Mouse (Mus musculus): ENCODE measurements around the gene Hyal2. TPM values are rescaled to one million over a fixed set of nuclear protein-coding genes. Genes with fewer than 3 reads are reported as not detected.

Hyal2 gene
- total RNA-seq, 2 experiments from 2014 or later = 19.8 to 21.0 TPM

GRCm38 (mm10) chr9:107608741-107609432 is 41.1 kb downstream of the Hyal2 start, which contains the start of gene Sema3b:
Sema3b (minus strand) TSS chr9:107609229.
- DNase-seq (ENCODE audit: low spot score in 2 of 2) = no peak

GRCm38 (mm10) chr9:107609433-107609830 is 41.7 kb downstream of the Hyal2 start:
- DNase-seq (ENCODE audit: low spot score in 2 of 2) = no peak

- no peak for DNase-seq (ENCODE audit: low spot score in 2 of 2)
Observed at GRCm38 (mm10) chr9:107611456-107612190, 43.9 kb downstream of the Hyal2 start.

GRCm38 (mm10) chr9:107612191-107612944 is 44.6 kb downstream of the Hyal2 start:
- DNase-seq (ENCODE audit: low spot score in 2 of 2) = peak; percentile 99 to 100

- DNase-seq (ENCODE audit: low spot score in 2 of 2) = peak in 1 of 2 experiments; percentile 47
Observed at GRCm38 (mm10) chr9:107612945-107613569, 45.3 kb downstream of the Hyal2 start.

- no peak for DNase-seq (ENCODE audit: low spot score in 2 of 2)
Observed at GRCm38 (mm10) chr9:107615035-107615434, 47.3 kb downstream of the Hyal2 start.

- DNase-seq (ENCODE audit: low spot score in 2 of 2) = no peak
Observed at GRCm38 (mm10) chr9:107617461-107617860, 49.7 kb downstream of the Hyal2 start.

- DNase-seq (ENCODE audit: low spot score in 2 of 2) = no peak
Observed at GRCm38 (mm10) chr9:107618098-107618497, 50.4 kb downstream of the Hyal2 start.

GRCm38 (mm10) chr9:107618778-107619545 is 51.2 kb downstream of the Hyal2 start:
- DNase-seq (ENCODE audit: low spot score in 2 of 2) = no peak

- DNase-seq (ENCODE audit: low spot score in 2 of 2) = no peak
Observed at GRCm38 (mm10) chr9:107619546-107619879, 51.8 kb downstream of the Hyal2 start.

- DNase-seq (ENCODE audit: low spot score in 2 of 2) = no peak
Observed at GRCm38 (mm10) chr9:107620954-107621353, 53.2 kb downstream of the Hyal2 start.

Other genes with a start within 250 kb of the Hyal2 start
- gene Hemk1, start 229.6 kb upstream of the Hyal2 start, total RNA-seq (2021) = 10 to 100 TPM; 14.6 to 19.9 TPM
- 1 to 10 TPM; 2.5 to 3.2 TPM for gene 6430571L13Rik, start 227.3 kb upstream of the Hyal2 start, total RNA-seq (2021)
- 10 to 100 TPM; 21.4 to 27.2 TPM for gene Cacna2d2, start 168.3 kb upstream of the Hyal2 start, total RNA-seq (2021)
- gene Tmem115, start 34.0 kb upstream of the Hyal2 start, total RNA-seq (2021) = 10 to 100 TPM; 33.2 to 33.3 TPM
- gene Cyb561d2, start 25.8 kb upstream of the Hyal2 start, total RNA-seq (2021) = 10 to 100 TPM; 17.7 to 19.5 TPM
- 10 to 100 TPM; 31.1 to 33.1 TPM for gene Nprl2, start 25.7 kb upstream of the Hyal2 start, total RNA-seq (2021)
- 1 to 10 TPM; 3.4 to 4.1 TPM for gene Zmynd10, start 20.6 kb upstream of the Hyal2 start, total RNA-seq (2021)
- 10 to 100 TPM; 18.3 to 18.6 TPM for gene Rassf1, start 16.4 kb upstream of the Hyal2 start, total RNA-seq (2021)
- 10 to 100 TPM; 58.3 to 66.6 TPM for gene Tusc2, start 4.7 kb upstream of the Hyal2 start, total RNA-seq (2021)
- gene Hyal1, start 9.0 kb downstream of the Hyal2 start, total RNA-seq (2021) = 1 to 10 TPM; 3.7 to 4.2 TPM
- 10 to 100 TPM; 10.7 to 11.9 TPM for gene Naa80, start 10.9 kb downstream of the Hyal2 start, total RNA-seq (2021)
- gene Hyal3, start 12.9 kb downstream of the Hyal2 start, total RNA-seq (2021) = 1 to 10 TPM; 1.2 to 1.7 TPM
- 10 to 100 TPM; 13.2 to 14.1 TPM for gene Ifrd2, start 19.7 kb downstream of the Hyal2 start, total RNA-seq (2021)
- 1 to 10 TPM; 3.5 to 3.7 TPM for gene Sema3b, start 41.3 kb downstream of the Hyal2 start, total RNA-seq (2021)
- gene Gnai2, start 67.4 kb downstream of the Hyal2 start, total RNA-seq (2021) = 100 to 1,000 TPM; 254 to 263 TPM
- 100 to 1,000 TPM in 1 of 2 experiments, 10 to 100 TPM in 1; 96.5 to 109 TPM for gene Slc38a3, start 101.6 kb downstream of the Hyal2 start, total RNA-seq (2021)
- gene Gnat1, start 111.8 kb downstream of the Hyal2 start, total RNA-seq (2021) = 1 to 10 TPM in 1 of 2 experiments, under 1 TPM in 1; 0.71 to 1.1 TPM
- 1 to 10 TPM; 6.7 to 9.1 TPM for gene Sema3f, start 142.5 kb downstream of the Hyal2 start, total RNA-seq (2021)
- 100 to 1,000 TPM; 159 to 181 TPM for gene Rbm5, start 203.1 kb downstream of the Hyal2 start, total RNA-seq (2021)

All from layer of hippocampus, postnatal 10 days (tissue).